Mouse (Mus musculus) C2C12 (cell line): ENCODE measurements around the gene Itpripl2.

Experiments used
- CEBPB ChIP-seq: IDR thresholded peaks from one replicate; pipeline ENCODE4 v1.6.1; 2011; ENCODE audit warnings: low read depth, mild to moderate bottlenecking, control low read depth, moderate library complexity
- CTCF ChIP-seq: IDR thresholded peaks from one replicate; pipeline ENCODE4 v1.5.1; 2011; ENCODE audit not compliant: control insufficient read depth, insufficient read depth, insufficient read length
- FOSL1 ChIP-seq: IDR thresholded peaks from one replicate; pipeline ENCODE4 v1.8.0; 2011; ENCODE audit warnings: mild to moderate bottlenecking, low read length; ENCODE audit not compliant: poor library complexity, insufficient read depth, severe bottlenecking
- MAX ChIP-seq: IDR thresholded peaks from one replicate; pipeline ENCODE4 v1.6.1; 2011; ENCODE audit warnings: mild to moderate bottlenecking, control low read depth
- MYOD1 ChIP-seq: IDR thresholded peaks from one replicate; pipeline ENCODE4 v1.6.1; 2011; ENCODE audit warnings: low read depth; ENCODE audit not compliant: control insufficient read depth, insufficient read length
- MYOG ChIP-seq: IDR thresholded peaks from one replicate; pipeline ENCODE4 v1.6.1; 2011; ENCODE audit not compliant: control insufficient read depth, insufficient read length; ENCODE audit errors: extremely low read depth
- USF1 ChIP-seq: IDR thresholded peaks from one replicate; pipeline ENCODE4 v1.6.1; 2011; ENCODE audit warnings: low read depth, mild to moderate bottlenecking, control low read depth, moderate library complexity

- TF ChIP-seq CTCF (peak; percentile 51), MAX (no peak), CEBPB (no peak), MYOG (no peak), USF1 (no peak), FOSL1 (no peak), MYOD1 (no peak)
These were observed 26.0 kb upstream of the Itpripl2 start for GRCm38 (mm10) chr7:118517819-118518218.
